Mouse (Mus musculus) ES-E14 (cell line): ENCODE data around the gene Sox5.

ENCODE experiments used
- CHD2 ChIP-seq: IDR thresholded peaks from 2 replicates; pipeline ENCODE4 v1.6.1; 2014; ENCODE audit warnings: mild to moderate bottlenecking, low read depth, low read length, inconsistent platforms
- HCFC1 ChIP-seq: IDR thresholded peaks from 2 replicates; pipeline ENCODE4 v1.6.1; 2012; ENCODE audit warnings: low read length, inconsistent platforms, borderline replicate concordance; ENCODE audit not compliant: insufficient read depth
- MAFK ChIP-seq: IDR thresholded peaks from 2 replicates; pipeline ENCODE4 v1.6.1; 2014; ENCODE audit warnings: mild to moderate bottlenecking, low read depth, low read length, inconsistent platforms; ENCODE audit not compliant: insufficient read depth
- ZC3H11A ChIP-seq: IDR thresholded peaks from 2 replicates; pipeline ENCODE4 v1.6.1; 2012; ENCODE audit warnings: low read depth, mild to moderate bottlenecking, inconsistent platforms, low read length, borderline replicate concordance
- ZNF384 ChIP-seq: IDR thresholded peaks from 2 replicates; pipeline ENCODE4 v1.6.1; 2012; ENCODE audit warnings: low read depth, low read length, inconsistent platforms

- TF ChIP-seq MAFK (no peak), HCFC1 (no peak), ZNF384 (no peak), CHD2 (no peak), ZC3H11A (no peak)
Measured at GRCm38 (mm10) chr6:143888556-143888955, 893.2 kb downstream of the Sox5 start.
